In the genomic region with DNA sequence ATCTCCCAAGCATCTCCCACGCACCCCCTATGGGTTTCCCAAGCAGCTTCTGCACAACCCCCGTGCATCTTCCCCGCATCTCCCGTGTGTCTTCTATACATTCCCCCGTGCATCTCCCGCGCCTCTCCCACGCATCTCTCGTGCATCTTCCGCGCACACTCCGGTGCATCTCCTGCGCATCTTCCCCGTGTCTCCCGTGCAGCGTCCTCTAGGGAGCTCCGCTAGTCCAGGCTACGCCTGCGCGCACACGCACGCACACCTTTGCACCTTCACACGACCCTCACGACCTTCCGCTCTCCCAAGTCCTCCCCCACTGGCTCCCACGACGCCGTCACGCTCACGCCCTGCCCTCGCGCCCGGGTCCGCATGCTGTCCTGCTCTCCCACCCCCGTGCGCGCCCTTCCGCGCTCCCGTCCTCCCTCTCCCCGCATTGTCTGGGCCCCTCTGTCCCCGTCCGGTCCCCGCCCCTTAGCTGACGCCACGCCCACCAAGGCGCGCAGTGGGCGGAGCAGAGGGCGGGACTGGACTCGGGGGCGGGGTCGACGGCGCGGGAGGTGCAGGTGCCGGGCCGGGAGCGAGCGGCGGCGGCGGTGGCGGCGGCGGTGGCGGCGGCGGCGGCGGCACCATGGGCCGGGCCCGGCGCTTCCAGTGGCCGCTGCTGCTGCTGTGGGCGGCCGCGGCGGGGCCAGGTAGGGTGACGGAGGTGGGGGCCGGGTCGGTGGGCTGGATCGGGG, we compare ENCODE assay signal across 8 mouse cellular contexts. TPM values are rescaled to one million over a fixed set of nuclear protein-coding genes. Genes with fewer than 3 reads are reported as not detected.
DNase-seq lines count a peak whose midpoint lies in the region; ATAC-seq and TF ChIP-seq lines count a peak whose summit lies in the region.

A gene (plus strand): TSS at position 550 of the 734 bp plus-strand sequence.

- under 1% methylated on average over 73 of the region's 83 CpGs for WGBS in hindbrain, embryonic 15.5 days

- H3K4me3 ChIP-seq in hindbrain, embryonic 15.5 days = peak within 1 kb of the TSS; percentile 78
- H3K4me3 ChIP-seq in left cerebral cortex, adult 2 months = peak within 1 kb of the TSS; percentile 59

- intact Hi-C loops in left cerebral cortex, adult 2 months (cut with DNase I) = loop anchor here (2.0 kb wide), 3 partner anchors 25 to 49 kb away; a partner anchor contains a TSS

- H3K27ac ChIP-seq in hindbrain, embryonic 15.5 days (replicated peaks) = peak within 1 kb of the TSS; percentile 91
- peak within 1 kb of the TSS; percentile 97 for H3K27ac ChIP-seq in left cerebral cortex, adult 2 months

- H3K36me3 ChIP-seq in hindbrain, embryonic 15.5 days = no peaks in the 10 kb centered on the region

- no peaks in the 10 kb centered on the region for H3K9me3 ChIP-seq in hindbrain, embryonic 15.5 days

- peak within 1 kb of the TSS; percentile 88 for H3K9ac ChIP-seq in hindbrain, embryonic 15.5 days

- no peaks in the 10 kb centered on the region for H3K27me3 ChIP-seq in hindbrain, embryonic 15.5 days

- TF ChIP-seq CTCF in left cerebral cortex, adult 2 months (IDR thresholded peaks at IDR 0.05) = no peak

- peak; percentile 86 for ATAC-seq in hindbrain, embryonic 15.5 days (ENCODE audit: low FRiP score, low read depth)

- H3K4me1 ChIP-seq in hindbrain, embryonic 15.5 days (replicated peaks) = peaks cover 63% of the 10 kb centered on the region

- DNase-seq in T-cell, adult 2 months (ENCODE audit: low spot score) = peak; percentile 84
- peak; percentile 90 to 94 for DNase-seq in cerebellum, postnatal 36 days
- DNase-seq in gastrocnemius, adult 18-20 months (ENCODE audit: low spot score) = peak; percentile 73
- DNase-seq in left cerebral cortex, adult 2 months (ENCODE audit: extremely low spot score in 1 of 2, low spot score in 2 of 2) = peak; percentile 89 to 93
- DNase-seq in lung, postnatal 4 days = peak; percentile 84 to 88
- peak; percentile 79 to 82 for DNase-seq in right cerebral cortex, adult 2 months (ENCODE audit: low spot score in 2 of 2)
- peak; percentile 36 for DNase-seq in urinary bladder, postnatal 10 days (ENCODE audit: low spot score)

- peak within 1 kb of the TSS; percentile 76 for H3K4me2 ChIP-seq in hindbrain, embryonic 15.5 days

RNA-seq across cellular contexts. Expression of the gene that starts here (rescaled TPM):
- total RNA-seq in gastrocnemius, adult 18-20 months (2021) = 1 to 10 TPM; 2.3 to 3.4 TPM
- 77.9 and 80.4 TPM in 2 replicates for polyA plus RNA-seq in hindbrain, embryonic 15.5 days (2015; fragmentation: Nextera tagmentation; extraction: Ambion mirVana)
- 100 to 1,000 TPM; 213 to 219 TPM for total RNA-seq in left cerebral cortex, adult 2 months (2021)

Comparison
In these comparisons a context has a peak if more than half of its experiments do, and no peak if none do; other contexts are left out.
1. Peak in every context shown above with its lines: DNase-seq, ATAC-seq, H3K4me3 ChIP-seq and H3K27ac ChIP-seq.
2. RNA of the gene that starts here (total RNA-seq): 213 to 219 TPM in left cerebral cortex, adult 2 months; 2.3 to 3.4 TPM in gastrocnemius, adult 18-20 months; every median in the first group is over 10 times any median in the second.
3. DNase-seq: peak in every context shown above with its lines; median percentile 92 in cerebellum, postnatal 36 days; 91 in left cerebral cortex, adult 2 months; 86 in lung, postnatal 4 days; 84 in T-cell, adult 2 months; 80 in right cerebral cortex, adult 2 months; 73 in gastrocnemius, adult 18-20 months; 36 in urinary bladder, postnatal 10 days.